Mouse (Mus musculus): ENCODE measurements at regions not wholly inside any gene's neighbourhood (a gene's known extent, or its start where the extent isn't known, plus 50 kb on each side); places are given as distances from the start of the nearest gene placed in this dataset.
A peak's percentile ranks its signal among the peaks of the same experiment; 100 is the strongest.

DNA sequence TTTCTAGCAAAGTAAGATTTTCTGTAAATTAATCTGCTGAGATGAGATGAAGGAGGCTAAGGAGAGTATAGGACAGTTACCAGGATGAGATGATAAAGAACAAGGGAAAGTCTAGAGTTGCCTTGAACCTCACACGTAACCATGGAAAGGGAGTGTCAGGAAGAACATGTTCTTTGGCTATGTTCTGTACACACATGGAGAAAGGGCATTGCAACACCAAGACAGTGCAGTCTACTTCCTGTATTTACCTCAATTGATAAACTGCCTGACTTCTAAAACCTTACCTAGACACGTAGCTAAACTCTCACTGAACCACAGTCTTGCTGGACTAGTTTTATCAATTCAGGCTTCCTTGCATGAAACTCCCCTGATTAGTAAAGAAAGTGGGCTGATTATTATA is 66.4 kb downstream of the Kctd12b start:
- TF ChIP-seq CTCF (IDR thresholded peaks at IDR 0.05; ENCODE audit: low read depth), result no peak
- Histone ChIP-seq H3K27me3 (ENCODE audit: control insufficient read depth, insufficient read depth, low read length) (no peaks in the 10 kb centered on the region), H3K9ac (ENCODE audit: low read length) (no peak overlapping the region), H3K4me2 (replicated peaks; ENCODE audit: low read depth) (no peak overlapping the region), H3K4me3 (ENCODE audit: low read depth, low read length) (no peak overlapping the region), H3K4me1 (replicated peaks; ENCODE audit: control insufficient read depth, insufficient read depth) (no peaks in the 10 kb centered on the region), H3K36me3 (ENCODE audit: control insufficient read depth, insufficient read depth, low read length) (no peaks in the 10 kb centered on the region), H3K9me3 (ENCODE audit: control insufficient read depth, low read length) (no peaks in the 10 kb centered on the region), H3K27ac (replicated peaks) (no peak overlapping the region)
- 51% methylated on average over 2 of the region's 2 CpGs for WGBS
- ATAC-seq (ENCODE audit: low FRiP score, low TSS enrichment) (peak; percentile 74), DNase-seq (ENCODE audit: low spot score) (no peak)

DNA sequence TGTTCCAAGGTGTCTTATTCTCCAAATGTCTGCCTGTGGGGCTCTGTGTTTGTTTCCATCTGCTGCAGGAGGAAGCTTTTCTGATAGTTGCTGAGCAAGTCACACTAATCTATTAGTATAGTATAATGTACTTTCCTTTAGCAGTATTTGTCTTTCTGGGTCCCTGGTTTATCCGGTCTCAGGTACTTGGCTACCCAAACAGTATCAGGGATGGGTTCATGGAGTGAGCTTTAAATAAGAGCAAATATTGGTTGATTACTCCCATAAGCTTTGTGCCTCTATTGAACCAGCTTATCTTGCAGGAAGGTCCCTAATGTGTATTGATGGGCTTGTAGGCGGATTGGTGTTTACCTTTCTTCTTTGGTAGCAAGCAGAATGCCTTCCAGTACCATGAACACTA is 66.8 kb downstream of the Cypt3 start:
- Histone ChIP-seq H3K36me3 (ENCODE audit: control insufficient read depth, insufficient read depth, low read length) (no peaks in the 10 kb centered on the region), H3K4me1 (replicated peaks; ENCODE audit: control insufficient read depth, insufficient read depth) (no peaks in the 10 kb centered on the region), H3K27ac (replicated peaks) (no peak overlapping the region), H3K9ac (ENCODE audit: low read length) (no peak overlapping the region), H3K4me3 (ENCODE audit: low read depth, low read length) (no peak overlapping the region), H3K9me3 (ENCODE audit: control insufficient read depth, low read length) (no peaks in the 10 kb centered on the region), H3K4me2 (replicated peaks; ENCODE audit: low read depth) (no peak overlapping the region), H3K27me3 (ENCODE audit: control insufficient read depth, insufficient read depth, low read length) (no peaks in the 10 kb centered on the region)
- WGBS, result 62% methylated on average over 2 of the region's 2 CpGs
- DNase-seq (ENCODE audit: low spot score) (no peak), ATAC-seq (ENCODE audit: low FRiP score, low TSS enrichment) (peak; percentile 49; the same call in 1 of the 2 replicates)
- TF ChIP-seq EP300 (optimal IDR thresholded peaks at IDR 0.05), result no peak
- no peak for TF ChIP-seq CTCF (IDR thresholded peaks at IDR 0.05; ENCODE audit: low read depth)
